Mouse (Mus musculus): ENCODE results near the gene Foxg1.

GRCm38 (mm10) chr12:49382565-49383520 lies at the start of gene Foxg1:
- TF ChIP-seq EP300 (IDR thresholded peaks at IDR 0.05; ENCODE audit: insufficient read depth, low read depth, low read length) (no peak), CTCF (IDR thresholded peaks at IDR 0.05; ENCODE audit: low read depth, low read length) (no peak)

All from ES-Bruce4 (cell line).